Mouse (Mus musculus): ENCODE data around the gene Tnnt3. TPM values are rescaled to one million over a fixed set of nuclear protein-coding genes. Genes with fewer than 3 reads are reported as not detected.

Gene Tnnt3
- polyA plus RNA-seq, 1 experiment from 2014 or later = 3.1 TPM

GRCm38 (mm10) chr7:142480661-142481060, 18.0 kb upstream of the Tnnt3 start:
- H3K4me1 ChIP-seq (ENCODE audit: control insufficient read depth, insufficient read depth, low read depth, low read length) = peaks cover 10% of the 10 kb centered on the region
- H3K27me3 ChIP-seq (replicated peaks; ENCODE audit: control insufficient read depth, insufficient read depth, low read length) = no peaks in the 10 kb centered on the region; the same call in 1 of the 2 replicates
- no peak overlapping the region for H3K4me2 ChIP-seq (ENCODE audit: low read length)
- no peak overlapping the region for H3K9ac ChIP-seq (ENCODE audit: low read depth, low read length)
- ATAC-seq = no peak
- no peak overlapping the region for H3K4me3 ChIP-seq (ENCODE audit: low read length)
- H3K27ac ChIP-seq (ENCODE audit: low read depth, low read length) = no peak overlapping the region
- H3K9me3 ChIP-seq (ENCODE audit: control insufficient read depth, low read length) = no peaks in the 10 kb centered on the region
- WGBS = 91% methylated on average over 3 of the region's 3 CpGs
- H3K36me3 ChIP-seq (ENCODE audit: control insufficient read depth, insufficient read depth, low read length) = no peaks in the 10 kb centered on the region

- 0 out of 2 replicates have a peak, but pooled peaks have one; percentile 4 for ATAC-seq
- Histone ChIP-seq H3K4me2 (ENCODE audit: low read length) (peak overlapping the region; percentile 51), H3K9ac (ENCODE audit: low read depth, low read length) (peak overlapping the region; percentile 33), H3K4me3 (ENCODE audit: low read length) (peak overlapping the region; percentile 26), H3K36me3 (ENCODE audit: control insufficient read depth, insufficient read depth, low read length) (no peaks in the 10 kb centered on the region), H3K4me1 (ENCODE audit: control insufficient read depth, insufficient read depth, low read depth, low read length) (peaks cover 10% of the 10 kb centered on the region), H3K9me3 (ENCODE audit: control insufficient read depth, low read length) (no peaks in the 10 kb centered on the region), H3K27ac (ENCODE audit: low read depth, low read length) (peak overlapping the region; percentile 48; the same call in 1 of the 2 replicates), H3K27me3 (replicated peaks; ENCODE audit: control insufficient read depth, insufficient read depth, low read length) (no peaks in the 10 kb centered on the region; the same call in 1 of the 2 replicates)
- 4% methylated on average over 5 of the region's 5 CpGs for WGBS
Observed at GRCm38 (mm10) chr7:142481186-142481567, 17.5 kb upstream of the Tnnt3 start.

DNA sequence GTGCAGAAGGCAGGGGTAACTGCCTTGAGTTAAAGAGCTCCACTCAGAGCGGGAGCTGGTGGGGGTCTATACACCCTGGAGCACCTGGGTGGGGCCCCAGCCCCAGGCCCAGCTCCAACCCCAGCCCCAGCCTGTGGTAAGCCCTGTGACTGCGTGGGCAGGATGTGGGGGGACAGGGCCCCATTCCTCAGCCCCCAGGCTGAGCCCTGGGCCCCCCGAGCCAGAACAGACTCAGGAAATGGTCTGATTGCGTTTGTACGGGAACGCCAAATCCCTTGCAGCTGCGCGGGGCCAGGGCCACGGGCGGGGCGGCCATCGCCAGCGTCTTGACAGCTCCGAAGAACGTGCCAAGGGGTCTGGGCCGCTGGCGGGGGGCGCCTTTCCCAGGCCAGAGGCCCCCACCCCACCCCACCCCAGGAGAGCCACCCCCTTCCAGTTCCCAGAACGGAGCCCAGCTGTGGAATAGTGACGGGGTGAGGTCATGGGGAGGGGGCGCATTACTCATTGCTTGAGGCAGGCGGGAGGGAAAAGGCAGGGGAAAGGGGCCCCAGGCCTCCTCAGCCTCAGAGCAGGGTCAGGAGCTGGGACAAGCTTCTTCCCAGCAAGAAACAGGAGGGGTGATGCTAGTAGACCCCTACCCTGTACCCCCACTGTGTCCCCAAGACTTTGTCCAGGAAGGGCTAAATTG, 16.9 kb upstream of the Tnnt3 start:
- Histone ChIP-seq H3K4me1 (ENCODE audit: control insufficient read depth, insufficient read depth, low read depth, low read length) (peaks cover 10% of the 10 kb centered on the region), H3K4me3 (ENCODE audit: low read length) (peak overlapping the region; percentile 26), H3K36me3 (ENCODE audit: control insufficient read depth, insufficient read depth, low read length) (no peaks in the 10 kb centered on the region), H3K9ac (ENCODE audit: low read depth, low read length) (peak overlapping the region; percentile 33), H3K27ac (ENCODE audit: low read depth, low read length) (peak overlapping the region; percentile 48), H3K9me3 (ENCODE audit: control insufficient read depth, low read length) (no peaks in the 10 kb centered on the region), H3K27me3 (replicated peaks; ENCODE audit: control insufficient read depth, insufficient read depth, low read length) (no peaks in the 10 kb centered on the region; the same call in 1 of the 2 replicates), H3K4me2 (ENCODE audit: low read length) (peak overlapping the region; percentile 51)
- ATAC-seq = peak; percentile 69
- under 1% methylated on average over 19 of the region's 22 CpGs for WGBS

DNA sequence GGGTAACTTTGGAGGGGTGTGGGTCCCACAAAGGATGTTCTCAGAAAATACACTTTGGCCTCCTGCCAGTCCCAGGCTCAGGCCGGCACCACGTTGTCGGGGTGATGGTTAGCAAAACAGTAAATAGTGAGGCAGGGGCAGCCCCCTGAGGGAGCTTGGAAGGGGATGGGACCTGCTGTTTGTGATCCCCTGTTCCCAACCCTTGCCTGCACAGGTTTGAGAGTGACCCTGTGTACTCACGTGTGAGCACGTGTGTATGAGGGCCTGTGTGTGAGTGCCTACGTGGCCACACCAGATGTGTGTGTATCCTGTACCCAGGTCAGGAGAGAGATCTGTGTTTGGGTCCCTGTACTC, 16.4 kb upstream of the Tnnt3 start:
- Histone ChIP-seq H3K27ac (ENCODE audit: low read depth, low read length) (peak overlapping the region; percentile 48), H3K9ac (ENCODE audit: low read depth, low read length) (no peak overlapping the region), H3K4me2 (ENCODE audit: low read length) (no peak overlapping the region; the same call in 1 of the 2 replicates), H3K9me3 (ENCODE audit: control insufficient read depth, low read length) (no peaks in the 10 kb centered on the region), H3K4me1 (ENCODE audit: control insufficient read depth, insufficient read depth, low read depth, low read length) (peaks cover 14% of the 10 kb centered on the region), H3K36me3 (ENCODE audit: control insufficient read depth, insufficient read depth, low read length) (no peaks in the 10 kb centered on the region), H3K4me3 (ENCODE audit: low read length) (no peak overlapping the region), H3K27me3 (replicated peaks; ENCODE audit: control insufficient read depth, insufficient read depth, low read length) (no peaks in the 10 kb centered on the region; the same call in 1 of the 2 replicates)
- ATAC-seq = peak; percentile 38
- 25% methylated on average over 6 of the region's 6 CpGs for WGBS

DNA sequence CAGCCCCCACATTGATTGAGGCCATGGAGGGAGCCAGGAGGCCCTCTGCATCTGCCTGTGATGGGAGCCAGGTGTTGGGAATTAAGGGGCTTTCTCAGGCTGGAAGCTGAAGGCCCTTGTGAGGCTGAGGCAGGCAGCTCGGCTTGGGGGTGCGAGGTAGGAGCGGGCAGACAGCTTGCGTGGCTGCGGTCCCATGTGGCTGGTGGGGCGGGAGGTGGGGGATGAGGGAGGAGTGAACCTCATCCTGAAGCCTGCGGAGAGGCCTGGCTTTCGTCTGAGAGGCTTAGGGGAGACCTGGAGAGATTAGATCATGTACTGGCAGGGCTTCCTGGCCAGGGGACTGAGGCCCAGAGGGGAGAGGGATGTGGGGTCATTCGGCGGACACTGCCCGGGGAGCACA, 15.5 kb upstream of the Tnnt3 start:
- no peaks in the 10 kb centered on the region; the same call in 1 of the 2 replicates for H3K27me3 ChIP-seq (replicated peaks; ENCODE audit: control insufficient read depth, insufficient read depth, low read length)
- H3K4me2 ChIP-seq (ENCODE audit: low read length) = no peak overlapping the region
- 50% methylated on average over 11 of the region's 11 CpGs for WGBS
- H3K9ac ChIP-seq (ENCODE audit: low read depth, low read length) = no peak overlapping the region
- H3K9me3 ChIP-seq (ENCODE audit: control insufficient read depth, low read length) = no peaks in the 10 kb centered on the region
- no peak overlapping the region; the same call in 1 of the 2 replicates for H3K27ac ChIP-seq (ENCODE audit: low read depth, low read length)
- H3K4me3 ChIP-seq (ENCODE audit: low read length) = no peak overlapping the region
- ATAC-seq = no peak
- no peaks in the 10 kb centered on the region for H3K36me3 ChIP-seq (ENCODE audit: control insufficient read depth, insufficient read depth, low read length)
- H3K4me1 ChIP-seq (ENCODE audit: control insufficient read depth, insufficient read depth, low read depth, low read length) = peaks cover 18% of the 10 kb centered on the region

- 84% methylated on average over 11 of the region's 12 CpGs for WGBS
Observed at GRCm38 (mm10) chr7:142484780-142485179, 13.9 kb upstream of the Tnnt3 start.

DNA sequence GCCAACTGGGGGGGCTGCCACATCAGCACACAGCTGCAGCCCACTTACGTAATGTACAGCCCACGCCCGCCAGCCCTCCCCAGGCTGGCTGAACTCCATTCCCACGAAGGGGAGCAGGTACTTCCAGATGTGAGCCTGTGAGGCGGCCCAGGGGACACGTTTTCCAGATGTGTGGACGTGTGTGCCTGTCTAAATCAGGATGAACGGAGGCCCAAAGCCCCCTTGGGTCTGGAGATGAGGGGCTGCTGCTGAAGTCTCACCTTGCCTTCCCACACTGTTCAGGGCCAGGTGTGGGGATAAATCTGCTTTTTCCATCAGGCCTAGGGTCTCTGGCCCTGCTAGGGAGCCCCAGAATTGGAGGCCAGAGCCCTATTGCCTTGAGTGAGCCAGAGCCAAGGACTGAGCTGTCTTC, 11.9 kb upstream of the Tnnt3 start:
- Histone ChIP-seq H3K4me1 (ENCODE audit: control insufficient read depth, insufficient read depth, low read depth, low read length) (peaks cover 13% of the 10 kb centered on the region), H3K27ac (ENCODE audit: low read depth, low read length) (no peak overlapping the region; the same call in 1 of the 2 replicates), H3K9ac (ENCODE audit: low read depth, low read length) (peak overlapping the region; percentile 32; the same call in 1 of the 2 replicates), H3K36me3 (ENCODE audit: control insufficient read depth, insufficient read depth, low read length) (no peaks in the 10 kb centered on the region), H3K4me2 (ENCODE audit: low read length) (no peak overlapping the region), H3K9me3 (ENCODE audit: control insufficient read depth, low read length) (no peaks in the 10 kb centered on the region), H3K4me3 (ENCODE audit: low read length) (no peak overlapping the region), H3K27me3 (replicated peaks; ENCODE audit: control insufficient read depth, insufficient read depth, low read length) (no peaks in the 10 kb centered on the region)
- no peak for ATAC-seq
- 73% methylated on average over 8 of the region's 8 CpGs for WGBS

More at GRCm38 (mm10) chr7:142484780-142485179, 13.9 kb upstream of the Tnnt3 start:
- Histone ChIP-seq H3K4me3 (ENCODE audit: low read length) (no peak overlapping the region), H3K27ac (ENCODE audit: low read depth, low read length) (no peak overlapping the region), H3K9me3 (ENCODE audit: control insufficient read depth, low read length) (no peaks in the 10 kb centered on the region), H3K4me2 (ENCODE audit: low read length) (no peak overlapping the region), H3K36me3 (ENCODE audit: control insufficient read depth, insufficient read depth, low read length) (no peaks in the 10 kb centered on the region), H3K27me3 (replicated peaks; ENCODE audit: control insufficient read depth, insufficient read depth, low read length) (no peaks in the 10 kb centered on the region; the same call in 1 of the 2 replicates), H3K9ac (ENCODE audit: low read depth, low read length) (no peak overlapping the region), H3K4me1 (ENCODE audit: control insufficient read depth, insufficient read depth, low read depth, low read length) (peaks cover 18% of the 10 kb centered on the region)
- no peak for ATAC-seq

DNA sequence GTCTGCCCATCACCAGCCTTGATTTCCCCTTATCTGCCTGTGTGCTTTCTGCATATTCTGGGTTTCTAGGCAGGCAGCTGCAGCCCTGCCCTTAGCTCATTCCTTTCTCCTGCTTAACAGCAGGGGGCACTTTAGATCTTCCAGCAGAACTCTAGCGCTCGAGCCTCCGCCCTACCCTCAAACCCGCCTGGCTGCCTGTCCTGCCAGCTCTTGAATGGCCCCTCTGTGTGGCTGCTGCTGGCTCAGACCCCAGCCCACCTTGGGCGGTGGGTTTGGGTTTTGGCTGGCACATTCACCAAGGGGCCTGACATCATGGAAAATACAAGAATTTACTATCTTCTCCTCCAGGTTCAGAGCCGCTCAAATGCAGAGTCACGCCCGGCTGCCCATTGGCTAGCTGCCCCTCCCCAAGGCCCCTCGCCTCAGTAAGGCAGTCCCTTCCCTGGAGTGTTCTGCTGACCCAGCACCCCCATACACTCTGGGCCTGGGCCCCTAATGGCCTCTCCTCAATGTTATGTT, 11.2 kb upstream of the Tnnt3 start:
- no peaks in the 10 kb centered on the region for H3K9me3 ChIP-seq (ENCODE audit: control insufficient read depth, low read length)
- H3K9ac ChIP-seq (ENCODE audit: low read depth, low read length) = peak overlapping the region; percentile 8; the same call in 1 of the 2 replicates
- H3K4me1 ChIP-seq (ENCODE audit: control insufficient read depth, insufficient read depth, low read depth, low read length) = peaks cover 8% of the 10 kb centered on the region
- peak overlapping the region; percentile 51 for H3K27ac ChIP-seq (ENCODE audit: low read depth, low read length)
- WGBS = 18% methylated on average over 9 of the region's 9 CpGs
- H3K4me3 ChIP-seq (ENCODE audit: low read length) = no peak overlapping the region
- H3K36me3 ChIP-seq (ENCODE audit: control insufficient read depth, insufficient read depth, low read length) = no peaks in the 10 kb centered on the region
- H3K27me3 ChIP-seq (replicated peaks; ENCODE audit: control insufficient read depth, insufficient read depth, low read length) = no peaks in the 10 kb centered on the region
- H3K4me2 ChIP-seq (ENCODE audit: low read length) = peak overlapping the region; percentile 20; the same call in 1 of the 2 replicates
- ATAC-seq = peak; percentile 85

GRCm38 (mm10) chr7:142488053-142488452, 10.6 kb upstream of the Tnnt3 start:
- Histone ChIP-seq H3K9ac (ENCODE audit: low read depth, low read length) (no peak overlapping the region), H3K27ac (ENCODE audit: low read depth, low read length) (no peak overlapping the region), H3K4me1 (ENCODE audit: control insufficient read depth, insufficient read depth, low read depth, low read length) (peaks cover 8% of the 10 kb centered on the region), H3K4me2 (ENCODE audit: low read length) (no peak overlapping the region), H3K4me3 (ENCODE audit: low read length) (no peak overlapping the region), H3K36me3 (ENCODE audit: control insufficient read depth, insufficient read depth, low read length) (no peaks in the 10 kb centered on the region), H3K27me3 (replicated peaks; ENCODE audit: control insufficient read depth, insufficient read depth, low read length) (no peaks in the 10 kb centered on the region), H3K9me3 (ENCODE audit: control insufficient read depth, low read length) (no peaks in the 10 kb centered on the region)
- ATAC-seq = no peak
- 89% methylated on average over 3 of the region's 3 CpGs for WGBS
